Mouse (Mus musculus): ENCODE results near the gene Foxa1. TPM values are rescaled to one million over a fixed set of nuclear protein-coding genes. Genes with fewer than 3 reads are reported as not detected.

Foxa1 gene
- total and polyA plus RNA-seq, 3 experiments: not detected

DNA sequence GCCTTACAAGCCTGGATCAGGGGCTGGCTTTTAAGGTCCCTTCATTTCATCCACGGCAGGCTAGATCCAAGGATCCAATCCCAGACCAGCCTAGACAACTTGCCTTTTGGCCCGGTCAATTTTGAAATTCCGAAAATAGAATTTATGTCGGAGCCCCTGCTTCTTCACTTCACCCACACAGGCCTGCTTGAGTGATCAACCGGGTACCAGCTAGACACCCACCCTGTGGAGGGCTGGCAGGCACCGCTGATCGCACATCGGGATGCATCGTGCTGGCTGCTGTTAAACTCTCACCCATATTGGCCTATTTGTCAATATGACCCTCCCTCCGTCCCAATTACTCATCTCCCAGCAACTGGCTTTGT lies 3.1 kb downstream of the Foxa1 start:
- Histone ChIP-seq H3K27me3 (ENCODE audit: control insufficient read depth in 1 of 2, insufficient read depth in 2 of 2, low read length in 2 of 2) (no peaks in the 10 kb centered on the region), H3K9me3 (replicated peaks; ENCODE audit: insufficient read depth, low read length) (no peaks in the 10 kb centered on the region), H3K9ac (ENCODE audit: control insufficient read depth, low read depth, low read length, poor library complexity, severe bottlenecking) (no peak overlapping the region), H3K4me1 (ENCODE audit: control insufficient read depth in 1 of 2, insufficient read depth in 2 of 2, low read length in 2 of 2) (no peaks in the 10 kb centered on the region), H3K4me3 (ENCODE audit: control insufficient read depth in 1 of 2, insufficient read depth in 1 of 2, low read depth in 2 of 2, low read length in 2 of 2) (no peak overlapping the region), H3K79me2 (ENCODE audit: control insufficient read depth, insufficient read depth, low read length, poor library complexity) (no peaks in the 10 kb centered on the region), H3K36me3 (ENCODE audit: control insufficient read depth in 1 of 2, insufficient read depth in 2 of 2, low read length in 2 of 2) (no peaks in the 10 kb centered on the region), H3K27ac (ENCODE audit: control insufficient read depth, low read depth, low read length) (no peak overlapping the region)
- no peak for DNase-seq (ENCODE audit: low read depth, low spot score)
- TF ChIP-seq ELF1 (IDR thresholded peaks at IDR 0.05; ENCODE audit: low read depth, low read length): no peak
- TF ChIP-seq CHD1 (IDR thresholded peaks at IDR 0.05; ENCODE audit: low read depth, low read length): no peak
- no peak for TF ChIP-seq MAZ (IDR thresholded peaks at IDR 0.05; ENCODE audit: low read depth, low read length)
- no peak for TF ChIP-seq ZC3H11A (IDR thresholded peaks at IDR 0.05; ENCODE audit: low read depth, low read length)
- TF ChIP-seq RCOR1 (IDR thresholded peaks at IDR 0.05; ENCODE audit: low read depth, low read length): no peak

DNA sequence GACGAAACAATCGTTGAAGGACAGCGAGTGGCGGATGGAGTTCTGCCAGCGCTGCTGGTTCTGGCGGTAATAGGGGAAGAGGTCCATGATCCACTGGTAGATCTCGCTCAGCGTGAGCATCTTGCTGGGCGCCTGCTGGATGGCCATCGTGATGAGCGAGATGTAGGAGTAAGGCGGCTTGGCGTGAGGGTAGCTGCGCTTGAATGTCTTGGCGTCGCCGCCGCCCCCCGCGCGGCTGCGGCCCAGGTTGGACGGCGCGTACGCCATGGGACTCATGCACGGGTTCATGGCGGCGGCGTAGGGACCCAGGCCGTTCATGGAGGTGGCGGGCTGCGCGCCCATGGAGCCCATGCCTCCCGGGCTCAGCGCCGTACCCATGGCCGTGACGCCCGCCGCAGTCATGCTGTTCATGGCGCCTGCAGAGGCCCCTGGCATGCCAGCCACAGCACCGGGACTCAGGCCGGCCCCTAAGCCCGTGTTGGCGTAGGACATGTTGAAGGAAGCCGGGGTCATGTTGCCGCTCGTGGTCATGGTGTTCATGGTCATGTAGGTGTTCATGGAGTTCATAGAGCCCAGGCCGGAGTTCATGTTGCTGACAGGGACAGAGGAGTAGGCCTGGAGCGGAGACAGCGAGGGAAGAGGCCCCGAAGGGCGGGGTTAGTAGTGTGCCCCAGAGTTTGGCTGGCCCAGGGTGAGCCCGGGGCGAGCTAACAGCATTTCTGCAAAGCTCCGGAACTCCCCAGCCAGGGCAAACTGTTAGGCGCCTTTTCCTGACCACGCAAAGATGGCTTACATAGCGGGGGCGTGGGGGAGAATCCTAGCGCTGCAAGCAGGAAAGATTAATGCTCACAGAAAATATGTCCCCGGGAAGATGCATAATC lies 3.7 kb downstream of the Foxa1 start:
- DNase-seq (ENCODE audit: low read depth, low spot score): no peak
- Histone ChIP-seq H3K4me1 (ENCODE audit: control insufficient read depth in 1 of 2, insufficient read depth in 2 of 2, low read length in 2 of 2) (no peaks in the 10 kb centered on the region), H3K79me2 (ENCODE audit: control insufficient read depth, insufficient read depth, low read length, poor library complexity) (no peaks in the 10 kb centered on the region), H3K27ac (ENCODE audit: control insufficient read depth, low read depth, low read length) (no peak overlapping the region), H3K36me3 (ENCODE audit: control insufficient read depth in 1 of 2, insufficient read depth in 2 of 2, low read length in 2 of 2) (no peaks in the 10 kb centered on the region), H3K4me3 (ENCODE audit: control insufficient read depth in 1 of 2, insufficient read depth in 1 of 2, low read depth in 2 of 2, low read length in 2 of 2) (no peak overlapping the region), H3K9me3 (replicated peaks; ENCODE audit: insufficient read depth, low read length) (no peaks in the 10 kb centered on the region), H3K27me3 (ENCODE audit: control insufficient read depth in 1 of 2, insufficient read depth in 2 of 2, low read length in 2 of 2) (no peaks in the 10 kb centered on the region), H3K9ac (ENCODE audit: control insufficient read depth, low read depth, low read length, poor library complexity, severe bottlenecking) (no peak overlapping the region)
- no peak for TF ChIP-seq ZKSCAN1 (IDR thresholded peaks at IDR 0.05; ENCODE audit: low read depth, low read length)
- TF ChIP-seq SMC3 (IDR thresholded peaks at IDR 0.05; ENCODE audit: low read depth, low read length): no peak
- no peak for TF ChIP-seq GATA1 (IDR thresholded peaks at IDR 0.05; ENCODE audit: low read depth, low read length)
- TF ChIP-seq CHD1 (IDR thresholded peaks at IDR 0.05; ENCODE audit: low read depth, low read length): no peak

DNA sequence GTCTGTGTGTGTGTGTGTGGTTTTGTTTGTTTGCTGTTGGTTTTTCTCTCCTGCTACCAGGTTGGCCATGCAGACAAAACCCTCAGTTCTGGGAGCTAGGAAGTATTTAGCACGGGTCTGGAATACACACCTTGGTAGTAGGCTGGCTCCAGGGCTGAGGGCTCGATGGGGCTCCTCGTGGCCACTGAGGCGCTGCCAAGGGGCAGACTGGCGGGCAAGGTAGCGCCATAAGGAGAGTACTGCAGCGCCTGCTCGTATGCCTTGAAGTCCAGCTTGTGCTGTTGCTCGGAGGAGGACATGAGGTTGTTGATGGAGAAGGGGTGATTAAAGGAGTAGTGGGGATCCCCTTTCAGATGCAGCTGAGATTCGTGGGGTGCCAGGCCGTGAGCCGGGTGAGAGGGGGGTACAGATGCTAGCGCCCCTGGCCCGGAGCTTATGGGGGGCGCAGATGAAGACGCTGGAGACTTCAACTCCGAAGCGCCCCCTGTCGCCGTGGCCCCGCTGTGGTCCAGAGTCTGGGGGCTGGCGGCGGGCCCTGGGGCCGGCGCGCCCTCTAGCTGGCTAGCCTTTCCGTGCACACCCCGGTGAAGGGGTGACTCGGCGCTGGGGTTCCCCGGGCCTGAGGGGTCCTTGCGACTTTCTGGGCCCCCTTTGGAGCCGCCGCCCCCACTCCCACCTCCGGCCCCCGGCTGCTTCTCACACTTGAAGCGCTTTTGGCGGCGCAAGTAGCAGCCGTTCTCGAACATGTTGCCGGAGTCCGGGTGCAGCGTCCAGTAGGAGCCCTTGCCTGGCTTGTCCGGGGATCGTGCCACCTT lies 4.6 kb downstream of the Foxa1 start:
- no peak for DNase-seq (ENCODE audit: low read depth, low spot score)
- Histone ChIP-seq H3K4me3 (ENCODE audit: control insufficient read depth in 1 of 2, insufficient read depth in 1 of 2, low read depth in 2 of 2, low read length in 2 of 2) (no peak overlapping the region), H3K79me2 (ENCODE audit: control insufficient read depth, insufficient read depth, low read length, poor library complexity) (no peaks in the 10 kb centered on the region), H3K9me3 (replicated peaks; ENCODE audit: insufficient read depth, low read length) (no peaks in the 10 kb centered on the region), H3K36me3 (ENCODE audit: control insufficient read depth in 1 of 2, insufficient read depth in 2 of 2, low read length in 2 of 2) (no peaks in the 10 kb centered on the region), H3K27ac (ENCODE audit: control insufficient read depth, low read depth, low read length) (no peak overlapping the region), H3K27me3 (ENCODE audit: control insufficient read depth in 1 of 2, insufficient read depth in 2 of 2, low read length in 2 of 2) (no peaks in the 10 kb centered on the region), H3K9ac (ENCODE audit: control insufficient read depth, low read depth, low read length, poor library complexity, severe bottlenecking) (no peak overlapping the region), H3K4me1 (ENCODE audit: control insufficient read depth in 1 of 2, insufficient read depth in 2 of 2, low read length in 2 of 2) (no peaks in the 10 kb centered on the region)
- TF ChIP-seq CHD1 (IDR thresholded peaks at IDR 0.05; ENCODE audit: low read depth, low read length) (no peak), E2F4 (IDR thresholded peaks at IDR 0.05; ENCODE audit: borderline replicate concordance, low read depth, low read length) (no peak), ETS1 (IDR thresholded peaks at IDR 0.05; ENCODE audit: low read depth, low read length) (no peak)

Data from MEL (cell line).